Mouse (Mus musculus) C2C12 (cell line): ENCODE results near the gene Ell. TPM values are rescaled to one million over a fixed set of nuclear protein-coding genes. Genes with fewer than 3 reads are reported as not detected.
A peak's percentile ranks its signal among the peaks of the same experiment; 100 is the strongest.

Experiments used
- H3K27me3 ChIP-seq: one replicate; pipeline ENCODE4 v1.6.1; 2011; ENCODE audit not compliant: control insufficient read depth, insufficient read depth, insufficient read length
- H3K36me3 ChIP-seq: one replicate; pipeline ENCODE4 v1.6.1; 2011; ENCODE audit not compliant: control insufficient read depth, insufficient read depth
- H3K4me3 ChIP-seq: one replicate; pipeline ENCODE4 v1.5.1; 2011; ENCODE audit warnings: mild to moderate bottlenecking, control low read depth; ENCODE audit not compliant: poor library complexity, insufficient read depth, severe bottlenecking
- H3K79me2 ChIP-seq: one replicate; pipeline ENCODE4 v1.6.1; 2011; ENCODE audit not compliant: control insufficient read depth, insufficient read depth
- H3K79me3 ChIP-seq: one replicate; pipeline ENCODE4 v1.6.1; 2011; ENCODE audit warnings: low read depth, control low read depth
- H3ac ChIP-seq: one replicate; pipeline ENCODE3; 2011; ENCODE audit warnings: low read depth; ENCODE audit not compliant: control insufficient read depth, insufficient read length
- CEBPB ChIP-seq: IDR thresholded peaks from one replicate; pipeline ENCODE4 v1.6.1; 2011; ENCODE audit warnings: low read depth, mild to moderate bottlenecking, control low read depth, moderate library complexity
- CTCF ChIP-seq: IDR thresholded peaks from one replicate; pipeline ENCODE4 v1.5.1; 2011; ENCODE audit not compliant: control insufficient read depth, insufficient read depth, insufficient read length
- FOSL1 ChIP-seq: IDR thresholded peaks from one replicate; pipeline ENCODE4 v1.8.0; 2011; ENCODE audit warnings: mild to moderate bottlenecking, low read length; ENCODE audit not compliant: poor library complexity, insufficient read depth, severe bottlenecking
- MAX ChIP-seq: IDR thresholded peaks from one replicate; pipeline ENCODE4 v1.6.1; 2011; ENCODE audit warnings: mild to moderate bottlenecking, control low read depth
- MYOD1 ChIP-seq: IDR thresholded peaks from one replicate; pipeline ENCODE4 v1.6.1; 2011; ENCODE audit warnings: low read depth; ENCODE audit not compliant: control insufficient read depth, insufficient read length
- MYOG ChIP-seq: IDR thresholded peaks from one replicate; pipeline ENCODE4 v1.6.1; 2011; ENCODE audit not compliant: control insufficient read depth, insufficient read length; ENCODE audit errors: extremely low read depth
- USF1 ChIP-seq: IDR thresholded peaks from one replicate; pipeline ENCODE4 v1.6.1; 2011; ENCODE audit warnings: low read depth, mild to moderate bottlenecking, control low read depth, moderate library complexity
- polyA plus RNA-seq: library from polyadenylated mRNA; unstranded; fragments of >200 nt; fragmentation: generic; extraction: Trizol; gene quantifications from one replicate; pipeline ENCODE4 v1.2.1, GENCODE M21; 2012; ENCODE audit warnings: missing spikeins

Ell gene
- polyA plus RNA-seq, 1 experiment: 12.3 TPM

DNA sequence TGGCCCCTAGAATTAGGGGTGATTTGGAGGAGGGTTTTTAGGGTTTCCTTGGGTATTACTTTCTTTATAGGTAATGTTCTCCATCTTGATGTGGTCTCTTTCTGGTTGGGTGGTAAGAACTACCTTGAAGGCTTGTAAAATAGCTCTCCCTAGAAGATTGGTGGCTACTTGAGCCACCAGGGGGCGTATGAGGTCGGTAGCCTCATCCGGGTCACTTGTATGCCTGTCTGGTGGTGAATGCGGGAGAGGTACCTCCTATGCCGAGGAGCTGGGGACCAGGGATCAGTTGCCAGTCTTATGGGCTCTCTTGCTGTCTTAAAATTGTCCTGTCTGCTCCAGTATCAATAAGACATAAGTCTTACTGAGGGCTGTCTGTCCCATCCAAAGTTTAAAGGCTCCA is 85.8 kb downstream of the Ell start:
- Histone ChIP-seq H3K27me3 (no peaks in the 10 kb centered on the region), H3K79me2 (no peaks in the 10 kb centered on the region), H3K79me3 (peaks cover 2% of the 10 kb centered on the region), H3K36me3 (no peaks in the 10 kb centered on the region), H3K4me3 (no peak overlapping the region), H3ac (no peak overlapping the region)
- TF ChIP-seq MYOG: no peak
- TF ChIP-seq MAX: no peak
- no peak for TF ChIP-seq FOSL1
- no peak for TF ChIP-seq CEBPB
- TF ChIP-seq USF1: no peak

DNA sequence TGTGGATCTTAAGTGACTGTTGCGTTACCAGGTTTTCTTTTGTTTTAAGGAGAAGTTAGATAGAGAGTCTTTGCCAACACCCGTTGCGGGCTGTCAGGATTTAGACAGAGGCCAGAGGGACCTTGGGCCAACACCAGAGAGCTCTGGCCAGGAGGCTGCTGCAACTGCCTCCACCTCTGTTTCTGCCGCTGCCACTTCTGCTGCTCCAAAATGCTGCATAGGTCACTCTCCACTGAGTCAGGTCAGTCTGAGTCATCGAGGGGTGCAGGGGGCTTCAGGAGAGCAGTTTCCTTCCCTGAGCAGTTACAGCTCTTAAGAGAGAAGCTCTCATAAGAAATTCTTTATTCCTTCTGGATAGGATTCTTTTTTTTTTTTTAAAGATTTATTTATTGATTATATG is 87.8 kb downstream of the Ell start:
- Histone ChIP-seq H3ac (no peak overlapping the region), H3K79me3 (peaks cover 2% of the 10 kb centered on the region), H3K79me2 (no peaks in the 10 kb centered on the region), H3K4me3 (no peak overlapping the region), H3K36me3 (no peaks in the 10 kb centered on the region), H3K27me3 (no peaks in the 10 kb centered on the region)
- TF ChIP-seq MYOD1 (no peak), CTCF (no peak), MYOG (no peak), FOSL1 (no peak), USF1 (no peak), CEBPB (no peak), MAX (no peak)

DNA sequence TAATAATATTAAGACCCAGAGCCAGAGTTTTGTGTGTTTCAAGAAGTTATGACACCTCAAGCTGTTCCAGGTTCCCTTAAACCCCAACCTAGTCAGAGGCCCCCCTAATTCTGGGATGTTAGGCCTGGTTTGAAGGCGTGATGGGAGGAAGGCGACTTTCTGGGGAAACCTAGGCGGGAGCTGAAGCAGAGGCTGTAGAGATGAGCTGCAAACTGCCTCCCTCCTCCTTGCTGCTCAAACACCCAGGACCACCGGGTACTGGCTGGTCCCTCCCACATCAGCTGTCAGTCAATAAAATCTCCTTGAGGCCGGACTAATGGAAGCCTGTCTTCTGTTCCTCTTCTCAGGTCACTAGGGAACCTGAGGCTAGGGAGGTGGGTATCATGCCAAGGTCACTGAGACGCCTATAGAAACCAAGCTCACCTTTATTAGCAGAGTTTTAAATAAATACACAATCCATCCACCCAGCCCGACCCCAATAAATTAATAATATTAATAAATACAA is 89.8 kb downstream of the Ell start:
- Histone ChIP-seq H3K4me3 (no peak overlapping the region), H3K27me3 (no peaks in the 10 kb centered on the region), H3K79me2 (no peaks in the 10 kb centered on the region), H3K79me3 (peaks cover 2% of the 10 kb centered on the region), H3ac (no peak overlapping the region), H3K36me3 (no peaks in the 10 kb centered on the region)
- TF ChIP-seq USF1: no peak
- no peak for TF ChIP-seq CTCF
- no peak for TF ChIP-seq FOSL1
- TF ChIP-seq CEBPB: no peak
- no peak for TF ChIP-seq MYOD1
- no peak for TF ChIP-seq MAX
- TF ChIP-seq MYOG: no peak

DNA sequence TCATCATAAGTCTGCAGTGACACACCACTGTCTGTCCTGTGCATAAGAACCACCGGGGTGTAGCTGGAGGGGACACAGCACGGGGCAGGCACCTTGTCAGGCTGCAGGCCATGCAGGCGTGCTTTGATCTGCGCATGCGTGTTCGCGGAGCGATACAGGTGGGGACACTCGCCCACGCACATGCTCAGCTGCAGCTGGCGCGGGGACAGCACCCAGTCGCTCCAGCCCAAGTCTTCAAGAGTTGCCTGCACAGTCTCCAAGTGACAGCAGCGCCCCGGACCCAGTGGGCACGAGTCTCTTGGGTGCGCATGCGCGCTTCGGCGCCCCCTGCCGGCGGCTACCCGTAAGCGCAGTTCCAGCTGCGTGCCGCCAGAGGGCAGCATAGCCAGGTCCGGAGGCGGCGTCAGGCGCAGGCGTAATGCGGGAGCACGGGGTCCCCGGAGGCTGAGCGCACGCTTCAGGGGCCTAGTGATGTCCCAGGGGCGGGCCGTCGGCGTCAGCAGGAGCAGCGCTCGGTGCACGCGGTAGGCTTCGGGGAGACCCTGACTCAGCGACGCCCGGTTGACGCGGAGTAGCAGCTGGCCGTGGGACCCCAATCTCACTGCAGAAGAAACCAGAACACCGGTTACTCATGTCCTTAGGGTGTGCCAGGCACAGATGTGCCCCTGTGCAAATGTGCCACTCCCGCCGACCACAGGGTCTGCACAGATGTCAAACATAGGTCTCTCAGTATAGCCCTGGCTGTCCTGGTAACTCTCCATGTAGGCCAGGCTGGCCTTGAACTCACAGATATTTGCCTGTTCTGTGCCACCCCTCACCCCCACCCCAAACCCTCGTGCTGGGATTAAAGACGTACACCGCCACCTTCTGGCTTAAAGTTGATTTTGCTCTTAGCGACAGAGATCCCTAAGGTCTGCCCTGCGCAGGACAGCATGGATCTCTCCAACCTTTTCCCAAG is 90.6 kb downstream of the Ell start:
- Histone ChIP-seq H3K36me3 (no peaks in the 10 kb centered on the region), H3K79me2 (no peaks in the 10 kb centered on the region), H3ac (peak overlapping the region; percentile 52), H3K4me3 (peak overlapping the region; percentile 11), H3K79me3 (peaks cover 2% of the 10 kb centered on the region), H3K27me3 (no peaks in the 10 kb centered on the region)
- peak; percentile 82 for TF ChIP-seq MYOD1
- TF ChIP-seq USF1: no peak
- peak; percentile 100 for TF ChIP-seq CTCF
- peak; percentile 70 for TF ChIP-seq MAX
- TF ChIP-seq MYOG: no peak

DNA sequence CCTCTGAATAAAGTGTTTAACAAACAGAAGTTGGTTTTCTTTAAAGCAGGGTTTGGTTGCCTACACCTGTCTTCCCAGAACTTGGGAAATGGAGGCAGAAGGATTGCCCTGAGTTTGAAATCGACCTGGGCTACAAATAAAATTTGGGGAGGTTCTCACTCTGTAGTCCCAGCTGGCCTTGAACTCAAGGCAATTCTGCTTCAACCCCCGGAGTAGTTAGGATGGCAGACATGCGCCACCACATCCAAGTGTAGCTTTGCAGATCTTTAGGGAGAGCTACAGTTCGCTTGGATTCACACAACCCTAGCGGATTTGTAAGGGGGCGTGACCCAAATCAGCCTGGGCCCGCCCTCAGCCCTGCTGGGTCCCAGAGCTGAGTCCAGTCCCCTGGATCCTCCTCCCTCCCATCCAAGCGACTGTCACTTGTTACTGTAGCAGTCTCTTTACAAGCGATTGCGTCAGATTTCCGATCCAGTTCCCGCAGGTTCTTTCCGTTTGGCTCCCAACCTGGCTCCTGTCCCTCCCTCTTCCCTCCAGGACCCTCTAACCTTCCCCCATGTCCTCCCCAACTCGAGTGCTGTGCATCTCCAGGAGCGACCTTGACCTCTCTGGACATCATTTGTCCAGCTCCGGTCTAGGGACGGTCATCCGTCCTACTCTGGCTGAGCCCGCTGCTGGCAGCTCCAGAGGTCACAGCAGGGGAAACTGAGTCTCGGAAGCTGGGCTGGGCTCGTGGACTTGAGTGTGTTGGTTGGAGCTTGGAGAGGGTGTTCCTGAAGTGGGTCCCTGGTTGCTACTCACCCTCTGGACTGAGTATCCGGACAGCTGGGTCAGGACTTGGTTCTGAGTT is 91.5 kb downstream of the Ell start:
- Histone ChIP-seq H3K27me3 (no peaks in the 10 kb centered on the region), H3K79me3 (peaks cover 2% of the 10 kb centered on the region), H3K79me2 (no peaks in the 10 kb centered on the region), H3K36me3 (no peaks in the 10 kb centered on the region), H3ac (peak overlapping the region; percentile 67), H3K4me3 (peak overlapping the region; percentile 25)
- peak; percentile 34 for TF ChIP-seq CEBPB
- no peak for TF ChIP-seq MAX
- no peak for TF ChIP-seq MYOG

DNA sequence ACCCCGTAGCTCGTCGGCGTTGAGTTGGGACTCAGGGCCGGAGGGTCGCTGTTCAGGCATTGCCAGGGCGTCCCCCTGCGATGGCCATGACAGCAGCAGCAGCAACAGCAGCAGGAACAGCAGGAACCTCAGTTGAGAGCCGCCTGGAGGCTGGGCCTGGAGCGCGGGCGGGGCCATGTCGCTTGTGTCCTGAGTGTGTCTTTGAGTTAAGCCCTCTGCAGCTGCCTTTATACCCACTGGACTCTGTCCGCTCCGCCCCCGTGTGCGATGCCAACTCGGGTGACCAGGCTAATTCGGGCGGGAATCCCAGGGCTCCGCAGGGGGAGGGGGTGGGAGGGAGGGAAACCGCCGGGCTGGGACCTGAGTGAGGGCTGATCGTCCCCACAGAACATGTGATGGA is 92.2 kb downstream of the Ell start:
- peaks cover 2% of the 10 kb centered on the region for H3K79me3 ChIP-seq
- H3K4me3 ChIP-seq: peak overlapping the region; percentile 25
- TF ChIP-seq MYOD1 (no peak), FOSL1 (no peak), MAX (no peak), MYOG (no peak), CTCF (no peak), CEBPB (no peak), USF1 (no peak)
- H3K27me3 ChIP-seq: no peaks in the 10 kb centered on the region
- H3ac ChIP-seq: peak overlapping the region; percentile 67
- H3K79me2 ChIP-seq: no peaks in the 10 kb centered on the region
- H3K36me3 ChIP-seq: no peaks in the 10 kb centered on the region
